Mouse (Mus musculus): ENCODE data around the gene Kirrel. TPM values are rescaled to one million over a fixed set of nuclear protein-coding genes. Genes with fewer than 3 reads are reported as not detected.
"Not testable (repeated sequence)": the region's sequence is repeated elsewhere in the genome, so short reads cannot be mapped to it uniquely, and the experiment has no call there.

Gene Kirrel
- polyA plus RNA-seq, 1 experiment from 2014 or later: 12.0 TPM

DNA sequence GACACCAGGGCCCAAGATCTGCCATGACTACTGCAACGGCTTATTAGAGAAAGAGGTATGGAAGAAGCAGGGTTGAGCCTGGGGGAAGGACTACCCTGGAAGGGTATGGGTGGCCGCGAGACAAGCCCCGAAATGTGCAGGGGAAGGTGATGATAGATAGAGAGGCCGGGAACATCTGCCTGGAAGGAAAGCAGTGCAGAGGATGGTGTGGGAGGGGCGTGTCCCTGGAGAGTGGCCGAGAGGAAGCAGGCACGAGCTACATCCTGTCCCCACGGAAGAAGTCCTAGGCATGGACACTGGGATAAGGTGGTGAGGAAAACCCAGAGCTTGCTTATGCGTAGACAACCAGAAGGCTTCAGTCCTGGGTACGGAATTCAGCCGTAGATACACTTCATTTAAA, 56.9 kb downstream of the Kirrel start:
- ATAC-seq (replicated peaks; ENCODE audit: insufficient number of reproducible peaks, low FRiP score, low TSS enrichment, low read depth) (no peak), DNase-seq (ENCODE audit: low spot score) (no peak)
- no peak overlapping the region for H3K27ac ChIP-seq (replicated peaks; ENCODE audit: low read depth, low read length)
- 77% methylated on average over 12 of the region's 12 CpGs for WGBS
- no peaks in the 10 kb centered on the region for H3K27me3 ChIP-seq (ENCODE audit: control insufficient read depth, insufficient read depth, low read length)
- H3K9ac ChIP-seq (replicated peaks; ENCODE audit: low read length): no peak overlapping the region
- H3K4me1 ChIP-seq (ENCODE audit: control insufficient read depth, insufficient read depth, low read length): no peaks in the 10 kb centered on the region
- no peak overlapping the region for H3K4me2 ChIP-seq (ENCODE audit: low read depth, low read length)
- H3K9me3 ChIP-seq (replicated peaks; ENCODE audit: control insufficient read depth, low read length): no peaks in the 10 kb centered on the region
- no peak overlapping the region for H3K4me3 ChIP-seq (ENCODE audit: low read depth, low read length)
- H3K36me3 ChIP-seq (replicated peaks; ENCODE audit: control insufficient read depth, insufficient read depth, low read depth, low read length): no peaks in the 10 kb centered on the region

GRCm38 (mm10) chr3:87115726-87116540, 58.6 kb downstream of the Kirrel start:
- H3K9ac ChIP-seq (replicated peaks; ENCODE audit: low read length): no peak overlapping the region
- H3K27ac ChIP-seq (replicated peaks; ENCODE audit: low read depth, low read length): no peak overlapping the region
- no peaks in the 10 kb centered on the region for H3K36me3 ChIP-seq (replicated peaks; ENCODE audit: control insufficient read depth, insufficient read depth, low read depth, low read length)
- DNase-seq (ENCODE audit: low spot score) (no peak), ATAC-seq (replicated peaks; ENCODE audit: insufficient number of reproducible peaks, low FRiP score, low TSS enrichment, low read depth) (no peak)
- no peaks in the 10 kb centered on the region for H3K9me3 ChIP-seq (replicated peaks; ENCODE audit: control insufficient read depth, low read length)
- H3K4me2 ChIP-seq (ENCODE audit: low read depth, low read length): no peak overlapping the region
- H3K27me3 ChIP-seq (ENCODE audit: control insufficient read depth, insufficient read depth, low read length): no peaks in the 10 kb centered on the region
- no peak overlapping the region for H3K4me3 ChIP-seq (ENCODE audit: low read depth, low read length)
- H3K4me1 ChIP-seq (ENCODE audit: control insufficient read depth, insufficient read depth, low read length): no peaks in the 10 kb centered on the region
- 86% methylated on average over 6 of the region's 6 CpGs for WGBS

DNA sequence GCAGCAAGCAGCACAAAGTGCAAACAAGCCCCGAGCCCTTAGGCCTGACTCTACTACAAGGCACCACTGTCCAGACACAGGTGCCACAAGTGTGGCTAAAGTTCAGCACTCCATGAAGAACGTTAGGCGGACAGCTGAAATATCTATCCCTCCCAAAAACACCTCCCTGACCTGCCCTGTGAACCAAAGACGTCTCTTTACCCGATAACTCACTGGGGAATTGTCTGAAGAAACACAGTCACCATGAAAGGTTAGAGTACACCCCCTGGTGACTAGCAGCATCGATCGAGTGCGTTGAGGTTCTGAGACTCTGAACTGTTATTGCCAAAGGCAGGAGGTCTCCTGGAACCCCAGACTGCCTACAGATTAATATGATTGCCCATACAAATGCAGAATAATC, 59.3 kb downstream of the Kirrel start:
- H3K9ac ChIP-seq (replicated peaks; ENCODE audit: low read length): no peak overlapping the region
- DNase-seq (ENCODE audit: low spot score) (no peak), ATAC-seq (replicated peaks; ENCODE audit: insufficient number of reproducible peaks, low FRiP score, low TSS enrichment, low read depth) (no peak)
- no peaks in the 10 kb centered on the region for H3K9me3 ChIP-seq (replicated peaks; ENCODE audit: control insufficient read depth, low read length)
- H3K27me3 ChIP-seq (ENCODE audit: control insufficient read depth, insufficient read depth, low read length): no peaks in the 10 kb centered on the region
- H3K36me3 ChIP-seq (replicated peaks; ENCODE audit: control insufficient read depth, insufficient read depth, low read depth, low read length): no peaks in the 10 kb centered on the region
- WGBS: 65% methylated on average over 8 of the region's 8 CpGs
- no peak overlapping the region for H3K4me2 ChIP-seq (ENCODE audit: low read depth, low read length)
- H3K4me1 ChIP-seq (ENCODE audit: control insufficient read depth, insufficient read depth, low read length): no peaks in the 10 kb centered on the region
- no peak overlapping the region for H3K27ac ChIP-seq (replicated peaks; ENCODE audit: low read depth, low read length)
- no peak overlapping the region for H3K4me3 ChIP-seq (ENCODE audit: low read depth, low read length)

DNA sequence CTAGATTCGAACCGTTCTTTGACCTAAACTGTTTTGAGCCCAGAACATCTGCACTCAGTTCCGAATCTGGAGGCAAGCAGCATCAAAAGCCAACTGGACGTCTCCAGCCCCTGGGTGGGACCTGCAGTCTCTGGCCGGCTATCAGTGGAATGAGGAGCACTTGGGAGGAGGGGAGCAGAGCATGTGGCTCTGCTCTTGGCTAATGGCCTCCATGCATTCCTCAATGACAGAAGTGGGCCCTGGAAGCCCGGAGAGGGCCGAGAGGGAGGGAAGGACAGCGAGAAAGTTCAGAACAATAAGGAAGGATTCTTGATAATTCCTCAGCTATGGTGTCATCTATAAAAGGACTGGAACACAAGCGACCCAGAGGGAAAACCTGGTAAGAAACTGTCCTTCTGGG, 59.7 kb downstream of the Kirrel start:
- Histone ChIP-seq H3K4me2 (ENCODE audit: low read depth, low read length) (no peak overlapping the region), H3K36me3 (replicated peaks; ENCODE audit: control insufficient read depth, insufficient read depth, low read depth, low read length) (no peaks in the 10 kb centered on the region), H3K27ac (replicated peaks; ENCODE audit: low read depth, low read length) (no peak overlapping the region), H3K4me3 (ENCODE audit: low read depth, low read length) (no peak overlapping the region), H3K4me1 (ENCODE audit: control insufficient read depth, insufficient read depth, low read length) (no peaks in the 10 kb centered on the region), H3K9me3 (replicated peaks; ENCODE audit: control insufficient read depth, low read length) (no peaks in the 10 kb centered on the region), H3K27me3 (ENCODE audit: control insufficient read depth, insufficient read depth, low read length) (no peaks in the 10 kb centered on the region), H3K9ac (replicated peaks; ENCODE audit: low read length) (no peak overlapping the region)
- DNase-seq (ENCODE audit: low spot score) (no peak), ATAC-seq (replicated peaks; ENCODE audit: insufficient number of reproducible peaks, low FRiP score, low TSS enrichment, low read depth) (no peak)
- 69% methylated on average over 9 of the region's 9 CpGs for WGBS

DNA sequence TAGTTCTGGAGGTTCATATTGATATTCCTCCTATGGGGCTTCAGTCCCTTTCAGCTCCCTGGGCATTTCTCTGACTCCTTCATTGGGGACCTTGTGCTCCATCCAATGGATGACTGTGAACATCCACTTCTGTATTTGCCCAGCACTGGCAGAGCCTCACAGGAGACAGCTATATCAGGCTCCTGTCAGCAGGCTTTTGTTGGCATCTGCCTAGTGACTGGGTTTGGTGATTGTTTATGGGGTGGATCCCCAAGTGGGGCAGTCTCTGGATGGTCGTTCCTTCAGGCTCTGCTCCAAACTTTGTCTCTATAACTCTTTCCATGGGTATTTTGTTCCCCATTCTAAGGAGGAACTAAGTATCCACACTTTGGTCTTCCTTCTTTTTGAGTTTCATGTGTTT, 60.7 kb downstream of the Kirrel start:
- ATAC-seq (replicated peaks; ENCODE audit: insufficient number of reproducible peaks, low FRiP score, low TSS enrichment, low read depth); H3K4me1 ChIP-seq (ENCODE audit: control insufficient read depth, insufficient read depth, low read length); H3K9ac ChIP-seq (replicated peaks; ENCODE audit: low read length); DNase-seq (ENCODE audit: low spot score); H3K4me3 ChIP-seq (ENCODE audit: low read depth, low read length); H3K4me2 ChIP-seq (ENCODE audit: low read depth, low read length); H3K9me3 ChIP-seq (replicated peaks; ENCODE audit: control insufficient read depth, low read length); H3K27me3 ChIP-seq (ENCODE audit: control insufficient read depth, insufficient read depth, low read length); H3K36me3 ChIP-seq (replicated peaks; ENCODE audit: control insufficient read depth, insufficient read depth, low read depth, low read length); H3K27ac ChIP-seq (replicated peaks; ENCODE audit: low read depth, low read length): not testable (repeated sequence)
- WGBS: 73% methylated on average over 1 of the region's 1 CpGs

DNA sequence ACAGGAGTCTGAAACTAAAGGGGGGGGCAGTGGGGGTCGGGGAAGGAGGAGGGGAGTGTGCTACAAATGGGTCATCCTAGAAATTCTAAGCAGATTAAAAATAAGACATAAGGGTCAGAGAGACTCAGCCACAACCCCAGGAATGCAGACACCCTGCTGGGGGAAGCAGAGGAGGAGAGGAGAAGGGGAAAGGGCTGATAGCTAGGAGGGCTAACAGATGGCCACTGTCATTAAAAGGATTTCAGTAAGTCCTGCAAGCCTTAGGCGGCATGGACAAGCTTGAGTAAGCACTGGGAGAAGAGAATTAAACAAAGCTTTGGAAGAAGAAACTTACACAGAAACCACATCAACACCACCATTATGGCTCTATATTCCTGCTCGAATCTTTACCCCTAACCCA, 62.3 kb downstream of the Kirrel start:
- no peaks in the 10 kb centered on the region for H3K4me1 ChIP-seq (ENCODE audit: control insufficient read depth, insufficient read depth, low read length)
- no peaks in the 10 kb centered on the region for H3K36me3 ChIP-seq (replicated peaks; ENCODE audit: control insufficient read depth, insufficient read depth, low read depth, low read length)
- H3K27me3 ChIP-seq (ENCODE audit: control insufficient read depth, insufficient read depth, low read length): no peaks in the 10 kb centered on the region
- ATAC-seq (replicated peaks; ENCODE audit: insufficient number of reproducible peaks, low FRiP score, low TSS enrichment, low read depth) (no peak), DNase-seq (ENCODE audit: low spot score) (no peak)
- no peak overlapping the region for H3K4me3 ChIP-seq (ENCODE audit: low read depth, low read length)
- H3K9me3 ChIP-seq (replicated peaks; ENCODE audit: control insufficient read depth, low read length): no peaks in the 10 kb centered on the region
- no peak overlapping the region for H3K9ac ChIP-seq (replicated peaks; ENCODE audit: low read length)
- no peak overlapping the region for H3K27ac ChIP-seq (replicated peaks; ENCODE audit: low read depth, low read length)
- no peak overlapping the region for H3K4me2 ChIP-seq (ENCODE audit: low read depth, low read length)
- WGBS: 50% methylated on average over 3 of the region's 3 CpGs

- Histone ChIP-seq H3K27me3 (ENCODE audit: control insufficient read depth, insufficient read depth, low read length) (no peaks in the 10 kb centered on the region), H3K9me3 (replicated peaks; ENCODE audit: control insufficient read depth, low read length) (no peaks in the 10 kb centered on the region), H3K4me3 (ENCODE audit: low read depth, low read length) (no peak overlapping the region), H3K4me2 (ENCODE audit: low read depth, low read length) (no peak overlapping the region), H3K36me3 (replicated peaks; ENCODE audit: control insufficient read depth, insufficient read depth, low read depth, low read length) (no peaks in the 10 kb centered on the region), H3K9ac (replicated peaks; ENCODE audit: low read length) (no peak overlapping the region), H3K27ac (replicated peaks; ENCODE audit: low read depth, low read length) (no peak overlapping the region), H3K4me1 (ENCODE audit: control insufficient read depth, insufficient read depth, low read length) (peaks cover 2% of the 10 kb centered on the region)
- ATAC-seq (replicated peaks; ENCODE audit: insufficient number of reproducible peaks, low FRiP score, low TSS enrichment, low read depth): no peak
- no peak for DNase-seq (ENCODE audit: low spot score)
- 75% methylated on average over 2 of the region's 2 CpGs for WGBS
Observed at GRCm38 (mm10) chr3:87104856-87105255, 69.7 kb downstream of the Kirrel start.

DNA sequence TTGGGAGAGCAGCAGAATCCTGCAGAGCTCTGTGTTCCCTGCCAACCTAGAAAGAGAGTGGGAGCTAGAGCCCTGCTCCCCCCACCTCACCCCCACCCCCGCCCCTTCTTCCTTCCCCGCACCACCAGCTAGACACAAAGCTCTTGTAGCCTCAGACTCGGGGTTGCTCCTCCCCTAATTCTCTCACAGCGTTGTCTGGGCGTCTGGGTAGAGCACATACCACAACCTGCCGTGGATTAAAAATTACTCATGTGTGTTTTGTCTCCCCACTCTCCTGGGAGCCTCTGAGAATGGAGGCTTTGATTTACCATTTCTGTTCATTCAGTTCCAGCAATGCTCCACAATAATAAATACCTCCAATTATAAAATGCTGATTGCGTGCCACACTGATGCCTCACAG, 72.2 kb downstream of the Kirrel start:
- H3K36me3 ChIP-seq (replicated peaks; ENCODE audit: control insufficient read depth, insufficient read depth, low read depth, low read length): peaks cover 2% of the 10 kb centered on the region; the same call in 1 of the 2 replicates
- peaks cover 5% of the 10 kb centered on the region for H3K4me1 ChIP-seq (ENCODE audit: control insufficient read depth, insufficient read depth, low read length)
- H3K9me3 ChIP-seq (replicated peaks; ENCODE audit: control insufficient read depth, low read length): no peaks in the 10 kb centered on the region
- H3K9ac ChIP-seq (replicated peaks; ENCODE audit: low read length): no peak overlapping the region
- no peak overlapping the region; the same call in 1 of the 2 replicates for H3K4me2 ChIP-seq (ENCODE audit: low read depth, low read length)
- H3K27me3 ChIP-seq (ENCODE audit: control insufficient read depth, insufficient read depth, low read length): no peaks in the 10 kb centered on the region
- 33% methylated on average over 7 of the region's 7 CpGs for WGBS
- no peak overlapping the region for H3K4me3 ChIP-seq (ENCODE audit: low read depth, low read length)
- DNase-seq (ENCODE audit: low spot score) (peak; percentile 46), ATAC-seq (replicated peaks; ENCODE audit: insufficient number of reproducible peaks, low FRiP score, low TSS enrichment, low read depth) (no peak)
- 0 out of 2 replicates have a peak overlapping the region, but pooled peaks have one; percentile 56 for H3K27ac ChIP-seq (replicated peaks; ENCODE audit: low read depth, low read length)
